Mouse (Mus musculus) limb, embryonic 13.5 days (tissue): ENCODE measurements around the gene Hoxa10. TPM values are rescaled to one million over a fixed set of nuclear protein-coding genes. Genes with fewer than 3 reads are reported as not detected.

Source experiments
- microRNA counts: library from miRNA; unstranded; fragments of <30 nt; microRNA quantifications from one replicate; lab custom pipeline; 2016
- microRNA-seq: library from miRNA; unstranded; fragments of <30 nt; microRNA quantifications from one replicate; pipeline ENCODE4, GENCODE M21; 2016
- polyA plus RNA-seq: library from polyadenylated mRNA; unstranded; fragments of >200 nt; fragmentation: Nextera tagmentation; extraction: Ambion mirVana; gene quantifications from 2 replicates; pipeline ENCODE4 v1.2.1, GENCODE M21; 2015

Gene Hoxa10
- polyA plus RNA-seq, 1 experiment from 2014 or later = 207 TPM

MicroRNAs encoded within 50 kb of the gene (microRNA counts, 519-probe panel; counts per million panel counts)
- 5,296 counts per million, percentile 95 among the panel's probes with 10 or more counts for microRNA mmu-miR-196b (lab: Ali Mortazavi, UCI)

Small RNAs within 50 kb of the gene (microRNA-seq; reads per million reads assigned to microRNA genes)
- gene Mir196b = 74,093 reads per million, percentile 99 among the genes with 10 or more reads in this experiment

Other genes starting within 250 kb of the Hoxa10 start
- 14.2 and 14.8 TPM in 2 replicates for gene Skap2, start 228.3 kb downstream of the Hoxa10 start, polyA plus RNA-seq
- 1.1 and 1.5 TPM in 2 replicates for gene Hoxa1, start 82.5 kb downstream of the Hoxa10 start, polyA plus RNA-seq
- gene Hoxa2, start 76.0 kb downstream of the Hoxa10 start, polyA plus RNA-seq = 1.5 and 2.5 TPM in 2 replicates
- 0.66 and 0.71 TPM in 2 replicates for gene 5730596B20Rik, start 63.4 kb downstream of the Hoxa10 start, polyA plus RNA-seq
- gene Hoxa4, start 49.1 kb downstream of the Hoxa10 start, polyA plus RNA-seq = 0.52 and 0.96 TPM in 2 replicates
- gene Hoxa5, start 36.3 kb downstream of the Hoxa10 start, polyA plus RNA-seq = 4.8 and 5.3 TPM in 2 replicates
- 0.97 and 1.2 TPM in 2 replicates for gene Hoxa6, start 32.1 kb downstream of the Hoxa10 start, polyA plus RNA-seq
- gene Hoxa3, start 27.5 kb downstream of the Hoxa10 start, polyA plus RNA-seq = 5.9 and 6.3 TPM in 2 replicates
- gene Gm28308, start 27.5 kb downstream of the Hoxa10 start, polyA plus RNA-seq = 0.29 TPM in 1 of 2 replicates, not detected in the other
- 11.8 and 13.1 TPM in 2 replicates for gene Hoxa7, start 19.0 kb downstream of the Hoxa10 start, polyA plus RNA-seq
- 58.3 and 63.5 TPM in 2 replicates for gene Hoxa9, start 9.8 kb downstream of the Hoxa10 start, polyA plus RNA-seq
- 44.5 and 55.0 TPM in 2 replicates for gene Hoxa11, start 5.0 kb upstream of the Hoxa10 start, polyA plus RNA-seq
- 24.5 and 27.7 TPM in 2 replicates for gene Hoxa13, start 20.0 kb upstream of the Hoxa10 start, polyA plus RNA-seq
- 0.89 and 1.4 TPM in 2 replicates for gene Evx1, start 72.6 kb upstream of the Hoxa10 start, polyA plus RNA-seq